Mouse (Mus musculus) intestine, embryonic 16.5 days (tissue): ENCODE measurements around the gene Cep112. TPM values are rescaled to one million over a fixed set of nuclear protein-coding genes. Genes with fewer than 3 reads are reported as not detected.

Experiments
- ATAC-seq: fragments of 200-750 bp; cut with Nextera tagmentation; 2 replicates; pipeline ENCODE4 v1.8.0; 2017; ENCODE audit warnings: moderate TSS enrichment, moderate library complexity
- H3K27ac ChIP-seq: fragments of 300-500 bp; sonication (generic); 2 replicates; pipeline ENCODE4 v1.5.1; 2014; ENCODE audit warnings: mild to moderate bottlenecking, low read length
- H3K27me3 ChIP-seq: fragments of 300-500 bp; sonication (generic); replicated peaks from 2 replicates; pipeline ENCODE4 v1.6.1; 2014; ENCODE audit warnings: low read length, control low read depth, mixed read lengths; ENCODE audit not compliant: control insufficient read depth, insufficient read depth
- H3K36me3 ChIP-seq: fragments of 300-500 bp; sonication (generic); 2 replicates; pipeline ENCODE4 v1.6.1; 2014; ENCODE audit warnings: low read length, control low read depth; ENCODE audit not compliant: control insufficient read depth, insufficient read depth
- H3K4me1 ChIP-seq: fragments of 300-500 bp; sonication (generic); 2 replicates; pipeline ENCODE4 v1.6.1; 2014; ENCODE audit warnings: low read length, control low read depth, mixed read lengths; ENCODE audit not compliant: control insufficient read depth, insufficient read depth
- H3K4me2 ChIP-seq: fragments of 300-500 bp; sonication (generic); 2 replicates; pipeline ENCODE4 v1.6.1; 2014; ENCODE audit warnings: low read depth, low read length, control low read depth
- H3K4me3 ChIP-seq: fragments of 300-500 bp; sonication (generic); 2 replicates; pipeline ENCODE4 v1.5.1; 2014; ENCODE audit warnings: mild to moderate bottlenecking, low read length
- H3K9ac ChIP-seq: fragments of 300-500 bp; sonication (generic); 2 replicates; pipeline ENCODE4 v1.6.1; 2014; ENCODE audit warnings: low read depth, low read length
- H3K9me3 ChIP-seq: fragments of 300-500 bp; sonication (generic); 2 replicates; pipeline ENCODE4 v1.6.1; 2016; ENCODE audit warnings: low read length, control low read depth; ENCODE audit not compliant: control insufficient read depth
- WGBS: fragments of 180-500 bp; shearing (Covaris S2); extraction: QIAGEN DNeasy Blood & Tissue Kit; methylation state at CpG from one replicate; pipeline ENCODE4 v1.1.7; 2014; 5-methylcytosine and 5-hydroxymethylcytosine counted together
- polyA plus RNA-seq: library from polyadenylated mRNA; unstranded; fragments of >200 nt; fragmentation: Nextera tagmentation; extraction: Ambion mirVana; gene quantifications from 2 replicates; pipeline ENCODE4 v1.2.1, GENCODE M21; 2015

Cep112 gene
- polyA plus RNA-seq, 1 experiment from 2014 or later: 6.7 TPM

DNA sequence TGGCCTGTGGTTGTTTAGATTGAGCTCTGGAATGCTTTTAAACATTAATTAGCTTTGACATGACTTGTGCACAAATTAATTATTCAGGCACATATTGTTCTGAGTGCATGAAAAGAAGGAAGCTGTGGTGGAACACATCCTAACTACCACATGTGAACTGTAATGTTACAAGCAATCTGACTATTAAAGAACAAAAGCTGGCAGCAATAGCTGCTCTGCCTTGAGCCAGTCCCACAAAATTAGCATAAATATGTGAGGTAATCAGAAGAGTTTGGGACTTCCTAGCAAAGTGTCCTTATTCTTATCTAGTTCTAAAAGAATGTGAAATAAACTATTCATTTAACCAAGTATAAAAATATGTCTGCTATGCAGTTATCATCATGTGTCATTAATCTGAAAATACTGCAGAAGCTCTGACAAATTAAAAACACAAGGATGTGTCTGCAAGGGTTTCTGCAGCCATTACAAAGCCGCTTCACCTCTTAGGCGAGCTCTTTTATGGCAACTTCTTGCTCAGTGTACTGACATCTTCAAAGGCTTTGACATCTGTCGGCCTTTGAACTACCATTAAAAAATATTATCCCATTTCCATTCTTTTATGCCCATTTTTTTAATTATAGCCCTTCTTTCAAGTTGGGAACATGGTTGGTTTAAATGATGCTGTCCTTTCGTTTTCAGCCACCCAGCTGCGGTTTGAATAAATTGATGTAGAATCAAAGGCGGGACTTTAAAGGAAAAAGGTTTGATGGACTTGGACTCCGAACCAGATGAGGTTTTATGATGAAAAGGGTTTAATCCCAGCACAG lies 195.8 kb downstream of the Cep112 start:
- no peak overlapping the region for H3K27ac ChIP-seq
- no peak overlapping the region for H3K4me2 ChIP-seq
- no peak for ATAC-seq
- no peaks in the 10 kb centered on the region for H3K27me3 ChIP-seq
- 79% methylated on average over 7 of the region's 7 CpGs for WGBS
- no peaks in the 10 kb centered on the region for H3K9me3 ChIP-seq
- H3K36me3 ChIP-seq: no peaks in the 10 kb centered on the region
- H3K4me3 ChIP-seq: no peak overlapping the region
- H3K4me1 ChIP-seq: no peaks in the 10 kb centered on the region
- no peak overlapping the region for H3K9ac ChIP-seq

GRCm38 (mm10) chr11:108621434-108621901 lies 196.5 kb downstream of the Cep112 start:
- Histone ChIP-seq H3K36me3 (no peaks in the 10 kb centered on the region), H3K4me1 (no peaks in the 10 kb centered on the region), H3K4me3 (no peak overlapping the region), H3K27me3 (no peaks in the 10 kb centered on the region), H3K4me2 (no peak overlapping the region), H3K9me3 (no peaks in the 10 kb centered on the region), H3K9ac (no peak overlapping the region), H3K27ac (no peak overlapping the region)
- no peak for ATAC-seq
- 89% methylated on average over 9 of the region's 9 CpGs for WGBS

GRCm38 (mm10) chr11:108625546-108626232 lies 200.7 kb downstream of the Cep112 start:
- H3K27ac ChIP-seq: no peak overlapping the region
- no peak overlapping the region for H3K9ac ChIP-seq
- no peaks in the 10 kb centered on the region for H3K4me1 ChIP-seq
- no peaks in the 10 kb centered on the region for H3K27me3 ChIP-seq
- no peak overlapping the region for H3K4me3 ChIP-seq
- no peaks in the 10 kb centered on the region for H3K9me3 ChIP-seq
- ATAC-seq: no peak
- H3K36me3 ChIP-seq: no peaks in the 10 kb centered on the region
- 91% methylated on average over 5 of the region's 5 CpGs for WGBS
- H3K4me2 ChIP-seq: no peak overlapping the region

GRCm38 (mm10) chr11:108637780-108638179 lies 212.8 kb downstream of the Cep112 start:
- whole genome bisulfite sequencing: 71% methylated on average over 2 of the region's 2 CpGs

DNA sequence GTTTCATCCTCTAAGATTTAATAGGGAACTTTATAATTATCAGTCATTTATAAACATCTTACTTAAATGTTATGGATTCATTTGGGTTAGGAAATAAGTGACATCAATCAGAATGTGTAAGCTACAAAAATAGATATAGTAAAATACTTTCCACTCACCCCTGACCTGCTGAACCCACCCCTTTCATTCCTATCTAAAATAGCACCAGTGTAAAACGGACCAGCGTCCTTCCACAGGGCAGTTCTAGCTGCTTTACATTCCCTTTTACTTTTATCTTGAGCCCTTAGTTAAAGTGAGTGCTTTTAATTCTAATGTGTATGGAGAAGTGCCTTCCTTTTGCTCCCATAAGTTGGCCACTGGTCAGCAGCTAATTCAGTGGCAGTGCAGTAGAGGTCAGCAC lies 230.6 kb downstream of the Cep112 start:
- no peaks in the 10 kb centered on the region for H3K27me3 ChIP-seq
- no peak overlapping the region for H3K9ac ChIP-seq
- no peak overlapping the region for H3K4me2 ChIP-seq
- H3K9me3 ChIP-seq: no peaks in the 10 kb centered on the region
- no peaks in the 10 kb centered on the region for H3K4me1 ChIP-seq
- H3K4me3 ChIP-seq: no peak overlapping the region
- WGBS: 68% methylated on average over 2 of the region's 2 CpGs
- H3K36me3 ChIP-seq: no peaks in the 10 kb centered on the region
- H3K27ac ChIP-seq: no peak overlapping the region
- ATAC-seq: no peak

More at GRCm38 (mm10) chr11:108637780-108638179, 212.8 kb downstream of the Cep112 start:
- H3K36me3 ChIP-seq: no peaks in the 10 kb centered on the region
- H3K27ac ChIP-seq: no peak overlapping the region
- H3K4me1 ChIP-seq: no peaks in the 10 kb centered on the region
- no peaks in the 10 kb centered on the region for H3K27me3 ChIP-seq
- ATAC-seq: no peak
- H3K9me3 ChIP-seq: no peaks in the 10 kb centered on the region
- no peak overlapping the region for H3K4me2 ChIP-seq
- no peak overlapping the region for H3K9ac ChIP-seq
- H3K4me3 ChIP-seq: no peak overlapping the region

DNA sequence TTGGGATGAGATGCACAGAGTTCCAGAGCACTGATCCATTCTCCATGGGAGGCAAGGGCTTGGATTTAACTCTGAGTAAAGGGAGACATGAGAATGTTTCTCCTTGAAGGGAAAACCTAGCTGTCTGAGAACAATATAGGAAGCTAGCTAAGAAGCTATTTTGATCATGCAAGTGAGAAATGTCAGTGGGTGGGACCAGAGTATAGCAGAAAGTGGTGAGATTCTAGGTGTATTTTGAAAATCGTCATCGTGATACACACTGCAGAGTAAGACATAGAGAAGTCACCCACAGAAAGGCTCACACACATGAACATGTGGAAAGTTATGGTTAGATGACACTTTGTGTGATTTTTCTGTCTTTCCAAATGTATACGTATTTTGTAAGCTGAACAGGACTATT lies 257.0 kb downstream of the Cep112 start:
- Histone ChIP-seq H3K36me3 (no peaks in the 10 kb centered on the region), H3K9ac (no peak overlapping the region), H3K27me3 (no peaks in the 10 kb centered on the region), H3K27ac (no peak overlapping the region), H3K4me2 (no peak overlapping the region), H3K4me1 (no peaks in the 10 kb centered on the region), H3K9me3 (no peaks in the 10 kb centered on the region), H3K4me3 (no peak overlapping the region)
- 93% methylated on average over 3 of the region's 3 CpGs for WGBS
- no peak for ATAC-seq

DNA sequence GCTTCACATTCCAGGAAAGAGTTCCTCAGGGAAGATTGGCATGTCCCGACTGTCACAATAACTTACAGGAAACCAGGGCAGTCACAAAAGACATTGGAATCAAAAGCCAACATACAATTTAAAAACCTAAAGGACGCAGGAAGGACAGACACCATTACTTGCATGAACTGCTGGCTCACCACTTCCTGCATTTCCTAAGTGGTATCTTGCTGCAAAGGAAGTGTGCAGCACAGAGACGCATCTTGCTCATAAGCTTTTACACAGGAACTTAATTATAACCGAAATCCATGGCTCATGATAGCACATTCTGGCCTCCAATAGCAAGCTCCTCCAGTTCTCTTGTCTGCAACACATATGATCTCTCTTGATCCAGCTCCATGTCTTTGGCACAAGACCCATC lies 271.6 kb downstream of the Cep112 start:
- H3K9me3 ChIP-seq: no peaks in the 10 kb centered on the region
- no peak for ATAC-seq
- no peak overlapping the region for H3K27ac ChIP-seq
- H3K4me1 ChIP-seq: no peaks in the 10 kb centered on the region
- H3K27me3 ChIP-seq: no peaks in the 10 kb centered on the region
- 87% methylated on average over 4 of the region's 4 CpGs for WGBS
- H3K4me2 ChIP-seq: no peak overlapping the region
- no peak overlapping the region for H3K4me3 ChIP-seq
- no peaks in the 10 kb centered on the region for H3K36me3 ChIP-seq
- H3K9ac ChIP-seq: no peak overlapping the region

GRCm38 (mm10) chr11:108752301-108752700 lies 327.3 kb downstream of the Cep112 start:
- no peak overlapping the region for H3K4me3 ChIP-seq
- H3K27ac ChIP-seq: no peak overlapping the region
- H3K4me1 ChIP-seq: peaks cover 9% of the 10 kb centered on the region; the same call in 1 of the 2 replicates
- ATAC-seq: peak; percentile 66
- H3K36me3 ChIP-seq: no peaks in the 10 kb centered on the region
- H3K9me3 ChIP-seq: no peaks in the 10 kb centered on the region
- H3K27me3 ChIP-seq: no peaks in the 10 kb centered on the region
- H3K9ac ChIP-seq: no peak overlapping the region
- H3K4me2 ChIP-seq: no peak overlapping the region
- WGBS: 37% methylated on average over 7 of the region's 7 CpGs

- Histone ChIP-seq H3K9me3 (no peaks in the 10 kb centered on the region), H3K4me1 (peaks cover 9% of the 10 kb centered on the region; the same call in 1 of the 2 replicates), H3K4me2 (no peak overlapping the region), H3K9ac (no peak overlapping the region), H3K36me3 (no peaks in the 10 kb centered on the region), H3K27me3 (no peaks in the 10 kb centered on the region), H3K27ac (no peak overlapping the region), H3K4me3 (no peak overlapping the region)
- no peak for ATAC-seq
- 90% methylated on average over 2 of the region's 2 CpGs for WGBS
Observed at GRCm38 (mm10) chr11:108752765-108753164, 327.8 kb downstream of the Cep112 start.
